8 mouse cellular contexts compared by ENCODE assay signal in genomic region chr4:139330605-139331004, GRCm38 (mm10). TPM values are rescaled to one million over a fixed set of nuclear protein-coding genes. Genes with fewer than 3 reads are reported as not detected.
DNase-seq lines count a peak whose midpoint lies in the region.

No protein-coding gene starts in this region.

- no peaks in the 10 kb centered on the region for H3K36me3 ChIP-seq in macrophage (ENCODE audit: inconsistent target)

- peak overlapping the region; percentile 27; the same call in 1 of the 2 replicates for H3K4me3 ChIP-seq in macrophage (ENCODE audit: inconsistent target)

- 8% methylated on average over 10 of the region's 10 CpGs for WGBS in macrophage (ENCODE audit: missing documents)

- no peak overlapping the region for H3K27ac ChIP-seq in macrophage

- peak; percentile 59 to 66 for DNase-seq in cerebellum, postnatal 10 days
- DNase-seq in cerebellum, adult 11-12 months = no peak
- DNase-seq in adrenal gland, adult 8-10 months = peak; percentile 77
- DNase-seq in fibroblast of lung, adult 2 months (ENCODE audit: low read depth) = peak; percentile 56
- peak; percentile 62 to 79 for DNase-seq in heart, postnatal 14 days
- peak; percentile 90 to 91 for DNase-seq in kidney, postnatal 25 days
- peak; percentile 66 to 75 for DNase-seq in spleen, postnatal 14 days (ENCODE audit: low spot score in 2 of 2)

- no peaks in the 10 kb centered on the region for H3K79me2 ChIP-seq in macrophage (ENCODE audit: inconsistent target)

- intact Hi-C loops in heart, postnatal 14 days (cut with DNase I) = no loop called here

RNA-seq across cellular contexts. Expression of gene Akr7a5, which starts 20.1 kb away (rescaled TPM):
- total RNA-seq in adrenal gland, adult 8-10 months (2022) = 10 to 100 TPM; 65.4 to 73.5 (median 68.8) TPM
- 10 to 100 TPM; 35.6 to 39.4 TPM for total RNA-seq in heart, postnatal 14 days (2021)
- 10 to 100 TPM in 3 of 26 experiments, 1 to 10 TPM in 14, under 1 TPM in 3, not detected in 6; 0.66 to 13.8 (median 4.1) TPM for total RNA-seq in macrophage (2018; cell fraction: chromatin; rRNA removed)
- total RNA-seq in macrophage (2018; cell fraction: cytosol; rRNA removed) = 10 to 100 TPM in 24 of 26 experiments, 1 to 10 TPM in 2; 9.5 to 28.9 (median 16.6) TPM
- total RNA-seq in macrophage (2018; cell fraction: nucleus; rRNA removed) = 10 to 100 TPM in 3 of 26 experiments, 1 to 10 TPM in 23; 1.8 to 13.8 (median 3.8) TPM
- 17.1 to 29.2 TPM (median 20.7 TPM) in 3 replicates for polyA plus RNA-seq in macrophage (2018)

RNA-seq across cellular contexts. Expression of gene Pqlc2, which starts 20.1 kb away (rescaled TPM):
- total RNA-seq in adrenal gland, adult 8-10 months (2022) = 10 to 100 TPM; 10.3 to 12.0 (median 11.6) TPM
- 1 to 10 TPM; 7.1 to 8.4 TPM for total RNA-seq in heart, postnatal 14 days (2021)
- total RNA-seq in macrophage (2018; cell fraction: chromatin; rRNA removed) = 10 to 100 TPM; 10.3 to 95.5 (median 30.2) TPM
- 10 to 100 TPM; 25.2 to 67.1 (median 48.6) TPM for total RNA-seq in macrophage (2018; cell fraction: cytosol; rRNA removed)
- total RNA-seq in macrophage (2018; cell fraction: nucleus; rRNA removed) = 100 to 1,000 TPM in 1 of 26 experiments, 10 to 100 TPM in 25; 12.0 to 109 (median 50.4) TPM
- 45.9 to 58.5 TPM (median 53.8 TPM) in 3 replicates for polyA plus RNA-seq in macrophage (2018)

RNA-seq across cellular contexts. Expression of gene Mrto4, which starts 21.8 kb away (rescaled TPM):
- 10 to 100 TPM; 61.8 to 65.3 (median 63.0) TPM for total RNA-seq in adrenal gland, adult 8-10 months (2022)
- total RNA-seq in heart, postnatal 14 days (2021) = 10 to 100 TPM; 27.1 to 34.7 TPM
- 10 to 100 TPM; 13.5 to 41.1 (median 27.0) TPM for total RNA-seq in macrophage (2018; cell fraction: chromatin; rRNA removed)
- total RNA-seq in macrophage (2018; cell fraction: cytosol; rRNA removed) = 10 to 100 TPM; 17.3 to 28.5 (median 24.7) TPM
- total RNA-seq in macrophage (2018; cell fraction: nucleus; rRNA removed) = 10 to 100 TPM; 12.1 to 51.7 (median 21.6) TPM
- polyA plus RNA-seq in macrophage (2018) = 20.9 to 65.1 TPM (median 23.6 TPM) in 3 replicates

RNA-seq across cellular contexts. Expression of gene Emc1, which starts 21.8 kb away (rescaled TPM):
- 100 to 1,000 TPM in 1 of 4 experiments, 10 to 100 TPM in 3; 68.1 to 102 (median 84.3) TPM for total RNA-seq in adrenal gland, adult 8-10 months (2022)
- total RNA-seq in heart, postnatal 14 days (2021) = 10 to 100 TPM; 43.0 to 54.6 TPM
- 100 to 1,000 TPM in 1 of 26 experiments, 10 to 100 TPM in 25; 22.9 to 102 (median 56.0) TPM for total RNA-seq in macrophage (2018; cell fraction: chromatin; rRNA removed)
- total RNA-seq in macrophage (2018; cell fraction: cytosol; rRNA removed) = 10 to 100 TPM; 29.5 to 65.8 (median 44.7) TPM
- 100 to 1,000 TPM in 8 of 26 experiments, 10 to 100 TPM in 18; 46.7 to 154 (median 90.0) TPM for total RNA-seq in macrophage (2018; cell fraction: nucleus; rRNA removed)
- 15.7 to 25.8 TPM (median 19.1 TPM) in 3 replicates for polyA plus RNA-seq in macrophage (2018)

RNA-seq across cellular contexts. Expression of gene Ubr4, which starts 21.8 kb away (rescaled TPM):
- total RNA-seq in adrenal gland, adult 8-10 months (2022) = 100 to 1,000 TPM; 130 to 207 (median 167) TPM
- 100 to 1,000 TPM; 109 to 115 TPM for total RNA-seq in heart, postnatal 14 days (2021)
- total RNA-seq in macrophage (2018; cell fraction: chromatin; rRNA removed) = 1,000 to 10,000 TPM in 1 of 26 experiments, 100 to 1,000 TPM in 25; 321 to 1,248 (median 606) TPM
- total RNA-seq in macrophage (2018; cell fraction: cytosol; rRNA removed) = 100 to 1,000 TPM; 105 to 262 (median 140) TPM
- total RNA-seq in macrophage (2018; cell fraction: nucleus; rRNA removed) = 100 to 1,000 TPM; 171 to 726 (median 319) TPM
- polyA plus RNA-seq in macrophage (2018) = 106 to 123 TPM (median 108 TPM) in 3 replicates
